Mouse (Mus musculus) liver, adult 2 months (tissue): ENCODE measurements at regions not wholly inside any gene's neighbourhood (a gene's known extent, or its start where the extent isn't known, plus 50 kb on each side); places are given as distances from the start of the nearest gene placed in this dataset.
A peak's percentile ranks its signal among the peaks of the same experiment; 100 is the strongest.

Experiments
- DNase-seq: peaks from one replicate; pipeline ENCODE4 v3.0.0-alpha.2; 2011; ENCODE audit warnings: low read depth, low spot score; ENCODE audit errors: extremely low read depth
- H3K27ac ChIP-seq: fragments of 200-500 bp; replicated peaks from 2 replicates; pipeline ENCODE4 v1.5.1; 2012; ENCODE audit warnings: low read depth, mild to moderate bottlenecking, control low read depth, inconsistent platforms, low read length; ENCODE audit not compliant: insufficient read depth
- H3K27me3 ChIP-seq: fragments of 200-500 bp; 2 replicates; pipeline ENCODE4 v1.6.1; 2012; ENCODE audit warnings: mild to moderate bottlenecking, moderate library complexity, low read length, inconsistent platforms; ENCODE audit not compliant: control insufficient read depth, insufficient read depth
- H3K36me3 ChIP-seq: fragments of 200-500 bp; 2 replicates; pipeline ENCODE4 v1.6.1; 2012; ENCODE audit warnings: low read length, inconsistent platforms; ENCODE audit not compliant: control insufficient read depth, insufficient read depth
- H3K4me1 ChIP-seq: fragments of 200-500 bp; 2 replicates; pipeline ENCODE4 v1.6.1; 2011; ENCODE audit warnings: low read length; ENCODE audit not compliant: control insufficient read depth, insufficient read depth
- H3K4me3 ChIP-seq: fragments of 200-500 bp; 2 replicates; pipeline ENCODE4 v1.5.1; 2011; ENCODE audit warnings: low read depth, mild to moderate bottlenecking, control low read depth, low read length, moderate library complexity; ENCODE audit not compliant: insufficient read depth
- H3K79me2 ChIP-seq: fragments of 200-500 bp; 2 replicates; pipeline ENCODE4 v1.6.1; 2012; ENCODE audit warnings: inconsistent platforms, mild to moderate bottlenecking, low read length, moderate library complexity; ENCODE audit not compliant: control insufficient read depth, insufficient read depth
- H3K9ac ChIP-seq: fragments of 200-500 bp; 2 replicates; pipeline ENCODE4 v1.6.1; 2012; ENCODE audit warnings: low read depth, mild to moderate bottlenecking, control low read depth, inconsistent platforms, low read length
- CTCF ChIP-seq: fragments of 200-500 bp; IDR thresholded peaks from 2 replicates; pipeline ENCODE4 v1.5.1; 2011; ENCODE audit warnings: low read depth, low read length, control low read depth
- POLR2A ChIP-seq: fragments of 200-500 bp; IDR thresholded peaks from 2 replicates; pipeline ENCODE4 v1.6.1; 2011; ENCODE audit warnings: low read length, control low read depth; ENCODE audit not compliant: insufficient read depth; ENCODE audit errors: extremely low read depth
- WGBS: fragments of 180-500 bp; shearing (Covaris S2); methylation state at CpG from one replicate; pipeline ENCODE4 v1.1.7; 2018; 5-methylcytosine and 5-hydroxymethylcytosine counted together

DNA sequence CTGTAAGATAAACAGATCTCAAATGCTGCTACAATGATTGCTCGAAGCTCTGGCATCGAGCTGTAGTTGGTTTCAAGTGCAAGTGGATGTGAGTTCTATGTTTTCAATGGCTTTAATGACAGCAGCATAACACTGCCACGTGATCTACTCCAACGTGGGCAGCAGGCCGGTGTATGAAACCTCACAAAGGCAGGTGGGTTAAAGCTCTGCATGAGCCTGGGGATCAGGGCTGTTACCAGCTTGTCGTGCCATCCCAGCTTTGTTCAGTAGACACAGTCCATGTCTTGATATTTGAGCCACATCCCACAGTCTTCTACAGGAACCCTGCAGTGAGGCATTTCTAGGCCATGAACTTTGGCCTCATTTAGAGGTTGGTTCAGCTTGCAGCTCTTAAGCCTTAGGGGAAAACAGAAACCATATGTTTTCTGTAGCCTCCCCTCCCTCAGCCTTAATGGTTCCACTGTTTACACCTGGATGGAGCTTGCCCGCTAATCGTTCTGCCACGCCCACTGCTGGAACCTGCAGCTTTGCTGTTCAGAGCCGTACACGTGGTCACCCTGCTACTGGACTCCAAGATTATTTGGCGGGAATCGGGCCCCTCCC, 121.8 kb upstream of the Serpine2 start:
- H3K27ac ChIP-seq, result no peak overlapping the region
- no peak overlapping the region for H3K9ac ChIP-seq
- TF ChIP-seq CTCF, result no peak
- TF ChIP-seq POLR2A, result no peak
- H3K79me2 ChIP-seq, result no peaks in the 10 kb centered on the region
- H3K4me3 ChIP-seq, result no peak overlapping the region
- DNase-seq, result no peak
- no peaks in the 10 kb centered on the region for H3K27me3 ChIP-seq
- 82% methylated on average over 13 of the region's 13 CpGs for WGBS
- no peaks in the 10 kb centered on the region for H3K4me1 ChIP-seq
- no peaks in the 10 kb centered on the region for H3K36me3 ChIP-seq

DNA sequence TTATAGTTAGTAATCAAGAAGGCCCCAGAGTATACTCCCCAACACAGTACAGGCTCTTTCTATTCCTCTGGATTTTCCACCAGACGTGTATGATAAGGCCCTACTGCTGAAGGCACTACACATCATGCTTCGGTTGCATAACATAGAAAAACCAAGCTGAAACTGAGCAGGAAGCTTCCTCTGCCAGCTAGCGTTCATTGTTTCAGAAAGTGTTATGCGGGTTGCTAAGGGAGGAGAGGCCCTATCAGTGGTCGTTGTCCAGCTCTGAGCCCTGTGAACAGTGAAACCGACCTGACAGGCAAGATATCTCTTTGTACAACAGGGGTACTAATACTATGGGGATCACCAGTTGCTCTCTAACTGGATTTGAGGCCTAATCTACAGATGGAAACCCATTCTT, 118.9 kb upstream of the Serpine2 start:
- Histone ChIP-seq H3K79me2 (no peaks in the 10 kb centered on the region), H3K36me3 (no peaks in the 10 kb centered on the region), H3K27ac (no peak overlapping the region), H3K4me3 (no peak overlapping the region), H3K27me3 (no peaks in the 10 kb centered on the region), H3K4me1 (no peaks in the 10 kb centered on the region), H3K9ac (no peak overlapping the region)
- TF ChIP-seq POLR2A (no peak), CTCF (no peak)
- DNase-seq, result no peak
- 60% methylated on average over 6 of the region's 6 CpGs for WGBS

DNA sequence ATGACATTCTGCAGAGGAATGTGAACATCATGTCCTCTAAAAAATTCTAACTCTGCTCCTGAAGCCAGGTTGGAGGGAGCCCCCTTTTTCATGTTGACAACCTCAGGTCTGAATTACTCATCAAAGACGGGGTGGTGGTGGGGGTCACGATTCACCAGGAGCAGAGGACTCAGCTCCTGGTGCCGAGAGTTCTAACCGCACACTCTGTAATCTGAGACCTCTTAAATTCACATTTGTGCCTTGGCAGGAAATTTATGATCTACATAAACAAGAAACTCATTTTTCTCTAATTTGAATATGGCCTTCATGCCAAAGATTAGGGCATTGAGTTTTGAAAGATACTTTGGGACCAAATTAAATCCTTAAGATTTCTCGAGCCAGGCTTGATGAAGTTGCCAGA, 117.2 kb upstream of the Serpine2 start:
- WGBS, result 85% methylated on average over 5 of the region's 5 CpGs
- no peak for TF ChIP-seq CTCF
- TF ChIP-seq POLR2A, result no peak
- H3K27ac ChIP-seq, result no peak overlapping the region

DNA sequence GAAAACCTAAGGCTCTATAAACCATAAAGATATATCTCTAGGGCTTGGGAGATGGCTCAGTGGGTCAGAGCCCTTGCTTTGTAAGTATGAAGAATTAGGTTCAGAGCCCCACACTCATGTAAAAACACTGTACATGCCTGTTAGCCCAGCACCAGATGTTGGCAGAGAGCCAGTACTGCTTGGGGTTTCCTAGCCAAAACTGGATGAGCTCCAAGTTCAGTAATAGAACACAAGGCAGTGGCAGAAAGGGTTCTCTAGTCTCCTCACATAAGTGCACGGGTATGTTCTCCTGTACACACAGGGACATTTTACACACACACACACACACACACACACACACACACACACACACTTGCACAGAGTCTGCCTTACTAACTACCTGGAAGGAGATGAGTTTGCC, 95.1 kb upstream of the Serpine2 start:
- Histone ChIP-seq H3K36me3 (no peaks in the 10 kb centered on the region), H3K4me3 (no peak overlapping the region), H3K79me2 (no peaks in the 10 kb centered on the region), H3K27ac (no peak overlapping the region), H3K9ac (no peak overlapping the region), H3K4me1 (no peaks in the 10 kb centered on the region), H3K27me3 (no peaks in the 10 kb centered on the region)
- peak; percentile 9 for DNase-seq
- TF ChIP-seq POLR2A (no peak), CTCF (no peak)
- WGBS, result 56% methylated on average over 1 of the region's 1 CpGs

More for the DNA sequence above, 117.2 kb upstream of the Serpine2 start:
- Histone ChIP-seq H3K4me3 (no peak overlapping the region), H3K4me1 (no peaks in the 10 kb centered on the region), H3K79me2 (no peaks in the 10 kb centered on the region), H3K36me3 (no peaks in the 10 kb centered on the region), H3K27me3 (no peaks in the 10 kb centered on the region), H3K9ac (no peak overlapping the region)
- no peak for DNase-seq

DNA sequence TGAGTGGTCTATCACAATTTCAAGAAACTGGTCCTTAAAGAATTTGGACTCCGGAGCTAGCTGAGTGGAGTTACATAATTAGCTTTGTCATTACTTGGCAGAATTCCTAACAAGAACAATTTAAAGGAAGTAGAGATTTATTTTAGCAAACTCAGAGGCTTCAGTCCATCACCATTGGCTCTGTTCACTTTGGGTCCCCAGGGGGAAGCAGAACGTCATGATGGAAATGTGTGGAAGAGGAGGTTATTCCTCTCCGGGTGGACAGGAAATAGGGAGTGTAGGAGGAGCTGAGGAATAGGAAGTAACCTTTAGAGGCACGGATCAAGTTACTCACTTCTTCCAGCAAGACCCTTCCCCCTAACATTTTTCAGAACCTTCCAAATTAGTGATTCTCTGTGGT, 83.3 kb upstream of the Serpine2 start:
- H3K36me3 ChIP-seq, result no peaks in the 10 kb centered on the region
- H3K27me3 ChIP-seq, result no peaks in the 10 kb centered on the region
- no peak for TF ChIP-seq CTCF
- no peak for TF ChIP-seq POLR2A
- DNase-seq, result no peak
- 73% methylated on average over 4 of the region's 4 CpGs for WGBS
- H3K9ac ChIP-seq, result no peak overlapping the region
- no peak overlapping the region for H3K27ac ChIP-seq
- no peaks in the 10 kb centered on the region for H3K4me1 ChIP-seq
- H3K4me3 ChIP-seq, result no peak overlapping the region
- H3K79me2 ChIP-seq, result no peaks in the 10 kb centered on the region

DNA sequence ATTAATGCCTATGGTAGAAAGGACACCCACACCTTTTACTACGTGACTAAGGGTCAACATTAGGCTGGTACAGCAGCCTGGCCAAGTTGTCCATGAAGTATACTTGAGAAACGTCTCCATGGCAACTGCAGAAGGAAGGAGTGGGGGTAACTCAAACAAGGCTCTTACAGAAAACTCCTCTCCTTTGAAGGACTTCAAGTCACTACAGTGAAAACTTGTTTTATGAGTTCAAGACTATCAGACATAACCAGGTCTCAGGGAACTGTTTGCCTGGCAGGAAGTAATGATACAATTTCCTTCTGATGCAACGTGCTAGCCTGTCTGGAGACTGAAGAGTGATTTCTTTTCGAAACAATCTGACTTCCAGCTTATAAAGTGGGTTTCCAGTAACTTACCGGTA, 71.5 kb upstream of the Serpine2 start:
- H3K4me1 ChIP-seq, result no peaks in the 10 kb centered on the region
- H3K79me2 ChIP-seq, result no peaks in the 10 kb centered on the region
- no peak overlapping the region for H3K4me3 ChIP-seq
- H3K27me3 ChIP-seq, result no peaks in the 10 kb centered on the region
- 66% methylated on average over 5 of the region's 5 CpGs for WGBS
- TF ChIP-seq CTCF (no peak), POLR2A (no peak)
- H3K27ac ChIP-seq, result no peak overlapping the region
- no peaks in the 10 kb centered on the region for H3K36me3 ChIP-seq
- H3K9ac ChIP-seq, result no peak overlapping the region
- DNase-seq, result no peak

DNA sequence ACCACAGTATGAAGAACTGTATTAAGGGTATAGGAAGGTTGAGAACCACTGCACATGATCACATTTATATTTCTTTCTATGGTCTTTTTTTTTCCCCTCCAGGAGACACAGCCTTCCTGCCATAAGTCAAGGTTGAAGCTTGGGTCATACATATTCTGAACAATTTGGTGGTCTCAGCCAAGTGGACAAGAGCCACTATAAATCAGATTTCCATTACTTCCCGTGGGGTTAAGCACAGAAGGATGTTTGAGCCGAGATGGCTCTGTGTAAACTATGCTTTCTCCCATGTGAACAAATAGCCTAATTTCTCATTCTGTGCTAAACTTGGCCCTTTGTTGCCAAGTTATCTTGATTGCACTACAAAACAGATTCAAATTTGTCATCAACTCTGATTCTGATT, 66.8 kb upstream of the Serpine2 start:
- H3K4me1 ChIP-seq, result no peaks in the 10 kb centered on the region
- no peaks in the 10 kb centered on the region for H3K27me3 ChIP-seq
- 75% methylated on average over 2 of the region's 2 CpGs for WGBS
- no peak overlapping the region for H3K27ac ChIP-seq
- no peak overlapping the region for H3K4me3 ChIP-seq
- no peaks in the 10 kb centered on the region for H3K36me3 ChIP-seq
- no peaks in the 10 kb centered on the region for H3K79me2 ChIP-seq
- TF ChIP-seq POLR2A, result no peak
- no peak for TF ChIP-seq CTCF
- no peak overlapping the region for H3K9ac ChIP-seq
- DNase-seq, result no peak
